Mouse (Mus musculus): ENCODE data around the gene Siva1.
A peak's percentile ranks its signal among the peaks of the same experiment; 100 is the strongest.

Gene Siva1

DNA sequence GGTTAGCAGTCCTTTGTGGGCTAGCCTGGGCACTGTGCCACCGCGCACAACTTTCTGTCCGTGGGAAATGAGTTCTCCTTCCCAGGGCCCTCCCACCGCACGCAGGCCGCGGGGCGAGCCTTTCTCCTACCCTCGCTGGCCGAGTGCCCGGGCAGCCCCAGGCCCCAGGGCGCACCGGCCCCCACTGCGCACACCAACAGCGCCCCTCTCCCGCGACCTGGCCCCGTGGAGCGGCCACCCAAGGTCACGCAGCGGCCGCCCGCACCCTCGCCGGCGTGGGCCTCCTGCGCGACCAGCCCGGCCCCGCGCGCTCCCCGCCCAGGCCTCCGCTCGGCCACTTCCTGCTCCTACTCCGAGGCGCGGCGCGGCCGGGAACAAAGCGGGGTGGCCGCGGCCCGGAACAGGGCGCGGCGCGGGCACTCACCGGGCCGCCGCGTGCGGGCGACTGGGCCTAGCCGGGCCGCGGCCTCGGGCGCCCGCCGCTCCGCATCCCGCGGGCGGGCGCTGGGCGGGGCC lies 29.2 kb downstream of the Siva1 start:
- peak overlapping the region; percentile 83 for H3K4me3 ChIP-seq (replicated peaks; ENCODE audit: low read length)
- H3K4me1 ChIP-seq (replicated peaks; ENCODE audit: low read depth, low read length): peaks cover 65% of the 10 kb centered on the region
- no peak for TF ChIP-seq POU5F1 (IDR thresholded peaks at IDR 0.05; ENCODE audit: borderline replicate concordance, low read length)
- no peak for TF ChIP-seq NANOG (IDR thresholded peaks at IDR 0.05; ENCODE audit: borderline replicate concordance, low read length)
- TF ChIP-seq CTCF (conservative IDR thresholded peaks at IDR 0.05; ENCODE audit: low read length): no peak
- peaks cover 40% of the 10 kb centered on the region for H3K27me3 ChIP-seq (ENCODE audit: insufficient read depth, low read length)
- H3K36me3 ChIP-seq (ENCODE audit: insufficient read depth, low read length): peaks cover 27% of the 10 kb centered on the region
- H3K9me3 ChIP-seq (ENCODE audit: low read length): 0 out of 2 replicates have a peak, but pooled peaks cover under 1% of the 10 kb centered on the region

DNA sequence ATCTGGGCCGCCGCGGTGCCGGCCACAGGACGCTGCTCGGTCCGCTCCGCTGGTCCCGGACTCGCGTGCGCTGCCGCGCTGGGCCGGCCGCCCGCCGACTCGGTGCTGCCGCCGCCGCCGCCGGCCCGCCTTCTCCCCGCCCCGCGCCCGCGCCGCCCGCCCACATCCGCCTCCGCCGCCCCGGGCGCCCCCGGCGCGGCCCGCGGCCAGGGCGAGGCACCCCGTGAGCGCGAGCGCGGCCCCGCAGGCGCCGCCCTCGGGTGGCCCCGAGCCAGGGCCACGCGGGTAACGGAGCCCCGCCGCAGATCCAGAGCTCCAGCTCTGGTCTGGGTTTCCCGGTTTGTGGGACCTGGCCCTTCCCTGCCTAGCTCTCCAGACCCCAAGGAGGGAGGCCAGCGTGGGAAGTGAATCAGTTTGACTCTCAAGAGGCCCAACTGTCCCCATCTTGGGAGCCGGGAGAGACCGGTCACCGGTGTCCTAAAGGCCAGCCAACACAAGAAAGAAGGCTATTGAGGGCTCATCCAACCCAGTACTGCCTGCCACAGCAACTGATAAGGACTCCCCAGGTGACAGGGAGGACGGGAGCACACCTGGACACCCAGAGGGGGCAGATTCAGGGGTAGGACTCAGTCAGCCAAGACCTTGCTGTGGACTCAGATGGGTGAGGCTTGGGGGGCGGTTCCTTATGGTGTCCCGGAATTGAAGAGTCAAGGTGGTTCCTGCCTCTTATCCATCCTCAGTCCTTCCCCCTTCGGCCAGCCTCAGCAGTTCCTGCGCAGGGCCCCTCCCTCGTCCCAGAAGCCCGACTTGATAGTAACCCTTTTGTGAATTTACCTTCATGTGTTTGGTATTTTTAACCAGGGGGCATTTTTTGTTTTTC lies 29.9 kb downstream of the Siva1 start, which contains the start of gene Akt1:
Akt1 (minus strand) TSS at position 753 of the 880 bp plus-strand sequence.
- Histone ChIP-seq H3K4me1 (replicated peaks; ENCODE audit: low read depth, low read length) (peaks cover 65% of the 10 kb centered on the region), H3K9me3 (ENCODE audit: low read length) (no peaks in the 10 kb centered on the region), H3K4me3 (replicated peaks; ENCODE audit: low read length) (peak within 1 kb of the TSS; percentile 83), H3K27me3 (ENCODE audit: insufficient read depth, low read length) (peaks cover 44% of the 10 kb centered on the region), H3K36me3 (ENCODE audit: insufficient read depth, low read length) (peaks cover 19% of the 10 kb centered on the region)
- TF ChIP-seq POU5F1 (IDR thresholded peaks at IDR 0.05; ENCODE audit: borderline replicate concordance, low read length): no peak
- no peak for TF ChIP-seq CTCF (conservative IDR thresholded peaks at IDR 0.05; ENCODE audit: low read length)
- TF ChIP-seq NANOG (IDR thresholded peaks at IDR 0.05; ENCODE audit: borderline replicate concordance, low read length): no peak

DNA sequence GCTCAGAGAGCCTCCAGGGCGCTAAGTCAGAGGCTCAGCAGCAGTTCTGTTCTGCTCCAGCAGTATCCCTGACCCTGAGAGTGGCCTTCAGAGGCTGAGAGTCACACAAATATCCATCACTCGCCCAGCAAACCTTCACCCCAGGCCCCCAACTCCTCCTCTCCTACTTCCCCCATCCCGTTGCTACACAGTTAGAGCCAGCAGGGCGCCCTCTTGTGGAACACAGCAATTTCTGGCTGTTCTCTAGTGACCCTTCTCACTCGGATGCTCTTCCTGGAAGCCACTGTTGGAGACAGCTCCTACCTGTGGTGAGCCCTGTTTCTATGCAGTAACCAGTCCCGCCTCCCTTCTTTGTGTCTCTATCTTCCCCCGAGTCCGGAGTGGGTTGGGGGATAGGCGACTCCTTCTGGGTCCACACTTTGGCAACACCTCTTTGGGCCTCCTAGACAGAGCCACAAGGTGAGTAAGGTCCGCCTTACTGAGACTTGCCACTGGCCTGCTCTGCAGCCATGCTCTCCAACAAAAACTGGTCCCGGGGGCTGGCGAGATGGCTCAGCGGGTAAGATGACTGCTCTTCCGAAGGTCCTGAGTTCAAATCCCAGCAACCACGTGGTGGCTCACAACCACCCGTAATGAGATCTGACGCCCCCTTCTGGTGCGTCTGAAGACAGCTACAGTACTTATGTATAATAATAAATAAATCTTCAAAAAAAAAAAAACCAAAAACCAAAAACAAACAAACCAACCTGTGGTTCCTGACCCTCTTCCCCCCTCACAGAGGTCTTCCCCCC lies 31.0 kb downstream of the Siva1 start:
- Histone ChIP-seq H3K36me3 (ENCODE audit: insufficient read depth, low read length) (peaks cover 9% of the 10 kb centered on the region), H3K4me3 (replicated peaks; ENCODE audit: low read length) (peak overlapping the region; percentile 83), H3K4me1 (replicated peaks; ENCODE audit: low read depth, low read length) (peaks cover 72% of the 10 kb centered on the region), H3K9me3 (ENCODE audit: low read length) (no peaks in the 10 kb centered on the region), H3K27me3 (ENCODE audit: insufficient read depth, low read length) (peaks cover 55% of the 10 kb centered on the region)
- no peak for TF ChIP-seq NANOG (IDR thresholded peaks at IDR 0.05; ENCODE audit: borderline replicate concordance, low read length)
- TF ChIP-seq CTCF (conservative IDR thresholded peaks at IDR 0.05; ENCODE audit: low read length): peak; percentile 70

DNA sequence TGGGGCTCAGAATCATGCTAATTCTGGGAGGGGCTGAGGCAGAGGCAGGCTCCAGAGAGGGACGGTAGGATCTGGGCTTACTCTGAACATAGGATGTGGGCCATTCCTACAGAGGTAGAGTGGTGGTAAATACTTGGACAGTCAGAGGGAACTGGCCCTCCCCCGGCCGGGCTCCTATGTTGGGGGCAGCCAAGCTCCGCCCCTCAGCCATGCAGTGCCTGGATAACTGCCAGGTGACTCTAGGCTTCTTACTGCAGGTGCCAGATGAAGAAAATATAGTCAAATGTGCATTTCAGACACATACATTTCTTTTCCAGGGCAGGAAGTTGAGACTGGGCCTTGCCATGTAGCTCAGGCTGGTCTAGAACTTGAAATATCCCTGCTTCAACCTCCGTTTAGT lies 32.6 kb downstream of the Siva1 start:
- no peak for TF ChIP-seq POU5F1 (IDR thresholded peaks at IDR 0.05; ENCODE audit: borderline replicate concordance, low read length)
- Histone ChIP-seq H3K36me3 (ENCODE audit: insufficient read depth, low read length) (no peaks in the 10 kb centered on the region), H3K4me3 (replicated peaks; ENCODE audit: low read length) (0 out of 2 replicates have a peak overlapping the region, but pooled peaks have one; percentile 4), H3K27me3 (ENCODE audit: insufficient read depth, low read length) (peaks cover 70% of the 10 kb centered on the region), H3K4me1 (replicated peaks; ENCODE audit: low read depth, low read length) (peaks cover 61% of the 10 kb centered on the region), H3K9me3 (ENCODE audit: low read length) (no peaks in the 10 kb centered on the region)

DNA sequence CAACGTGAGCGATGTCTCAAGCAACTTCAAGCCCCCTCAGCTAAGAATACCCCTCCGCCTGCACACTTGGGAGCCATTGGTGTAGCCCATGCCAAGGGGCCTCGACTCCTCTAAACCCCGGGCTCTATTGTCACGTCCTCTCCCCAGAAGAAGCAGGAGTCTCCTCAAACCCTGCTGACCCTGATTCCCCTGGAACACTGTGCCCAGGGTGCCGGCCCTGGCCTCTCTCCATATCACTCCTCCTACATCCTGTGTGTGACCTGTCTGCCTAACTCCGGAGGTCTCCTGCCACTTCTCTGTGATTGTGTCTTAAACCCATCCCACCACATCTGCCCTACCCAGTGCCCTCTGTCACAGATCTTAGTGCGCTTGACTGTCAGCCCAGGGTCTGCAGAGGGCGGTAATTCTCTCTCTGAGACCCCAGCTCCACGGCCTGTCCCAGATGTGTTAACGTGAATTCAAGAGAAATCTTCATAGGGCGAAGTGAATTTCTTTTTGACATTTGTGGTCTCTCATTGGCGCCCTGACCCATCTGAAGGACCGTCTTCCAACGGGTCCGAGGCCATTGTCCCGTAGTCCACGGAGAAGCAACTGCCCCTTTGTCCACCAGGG lies 33.6 kb downstream of the Siva1 start:
- H3K36me3 ChIP-seq (ENCODE audit: insufficient read depth, low read length): no peaks in the 10 kb centered on the region
- peak overlapping the region; percentile 84 for H3K4me3 ChIP-seq (replicated peaks; ENCODE audit: low read length)
- peaks cover 54% of the 10 kb centered on the region for H3K4me1 ChIP-seq (replicated peaks; ENCODE audit: low read depth, low read length)
- H3K27me3 ChIP-seq (ENCODE audit: insufficient read depth, low read length): peaks cover 80% of the 10 kb centered on the region
- TF ChIP-seq CTCF (conservative IDR thresholded peaks at IDR 0.05; ENCODE audit: low read length): no peak
- TF ChIP-seq POU5F1 (IDR thresholded peaks at IDR 0.05; ENCODE audit: borderline replicate concordance, low read length): no peak
- no peak for TF ChIP-seq NANOG (IDR thresholded peaks at IDR 0.05; ENCODE audit: borderline replicate concordance, low read length)
- H3K9me3 ChIP-seq (ENCODE audit: low read length): no peaks in the 10 kb centered on the region

DNA sequence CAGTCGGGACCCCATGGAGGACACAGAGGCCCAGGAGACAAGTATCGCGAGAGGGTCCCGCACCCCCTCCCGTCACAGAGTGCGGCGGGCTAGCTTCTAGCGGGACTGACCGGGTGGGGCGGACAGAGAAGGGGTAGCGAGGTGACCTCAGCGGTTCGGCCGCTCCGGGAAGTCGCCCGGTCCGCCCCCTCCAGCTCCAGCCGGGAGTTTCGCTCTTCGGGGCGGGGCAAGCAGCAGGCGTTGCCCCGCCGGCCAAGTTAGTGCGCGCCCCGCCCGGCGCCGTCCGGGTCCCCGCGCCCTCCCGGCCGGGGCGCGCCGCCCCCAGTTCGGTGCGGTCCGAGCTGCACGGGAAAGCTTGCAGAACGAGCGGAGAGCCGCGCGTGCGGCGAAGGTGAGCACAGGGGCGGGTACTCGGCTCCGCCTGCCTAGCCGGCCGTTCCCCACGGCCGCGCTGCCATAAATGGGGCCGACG lies 34.1 kb downstream of the Siva1 start, which contains the start of gene Zbtb42:
Zbtb42 (plus strand) TSS at position 274 of the 472 bp plus-strand sequence.
- peaks cover 84% of the 10 kb centered on the region for H3K27me3 ChIP-seq (ENCODE audit: insufficient read depth, low read length)
- TF ChIP-seq CTCF (conservative IDR thresholded peaks at IDR 0.05; ENCODE audit: low read length) (no peak), NANOG (IDR thresholded peaks at IDR 0.05; ENCODE audit: borderline replicate concordance, low read length) (no peak), POU5F1 (IDR thresholded peaks at IDR 0.05; ENCODE audit: borderline replicate concordance, low read length) (no peak)
- H3K9me3 ChIP-seq (ENCODE audit: low read length): no peaks in the 10 kb centered on the region
- peak within 1 kb of the TSS; percentile 84 for H3K4me3 ChIP-seq (replicated peaks; ENCODE audit: low read length)
- H3K36me3 ChIP-seq (ENCODE audit: insufficient read depth, low read length): no peaks in the 10 kb centered on the region
- peaks cover 55% of the 10 kb centered on the region for H3K4me1 ChIP-seq (replicated peaks; ENCODE audit: low read depth, low read length)

DNA sequence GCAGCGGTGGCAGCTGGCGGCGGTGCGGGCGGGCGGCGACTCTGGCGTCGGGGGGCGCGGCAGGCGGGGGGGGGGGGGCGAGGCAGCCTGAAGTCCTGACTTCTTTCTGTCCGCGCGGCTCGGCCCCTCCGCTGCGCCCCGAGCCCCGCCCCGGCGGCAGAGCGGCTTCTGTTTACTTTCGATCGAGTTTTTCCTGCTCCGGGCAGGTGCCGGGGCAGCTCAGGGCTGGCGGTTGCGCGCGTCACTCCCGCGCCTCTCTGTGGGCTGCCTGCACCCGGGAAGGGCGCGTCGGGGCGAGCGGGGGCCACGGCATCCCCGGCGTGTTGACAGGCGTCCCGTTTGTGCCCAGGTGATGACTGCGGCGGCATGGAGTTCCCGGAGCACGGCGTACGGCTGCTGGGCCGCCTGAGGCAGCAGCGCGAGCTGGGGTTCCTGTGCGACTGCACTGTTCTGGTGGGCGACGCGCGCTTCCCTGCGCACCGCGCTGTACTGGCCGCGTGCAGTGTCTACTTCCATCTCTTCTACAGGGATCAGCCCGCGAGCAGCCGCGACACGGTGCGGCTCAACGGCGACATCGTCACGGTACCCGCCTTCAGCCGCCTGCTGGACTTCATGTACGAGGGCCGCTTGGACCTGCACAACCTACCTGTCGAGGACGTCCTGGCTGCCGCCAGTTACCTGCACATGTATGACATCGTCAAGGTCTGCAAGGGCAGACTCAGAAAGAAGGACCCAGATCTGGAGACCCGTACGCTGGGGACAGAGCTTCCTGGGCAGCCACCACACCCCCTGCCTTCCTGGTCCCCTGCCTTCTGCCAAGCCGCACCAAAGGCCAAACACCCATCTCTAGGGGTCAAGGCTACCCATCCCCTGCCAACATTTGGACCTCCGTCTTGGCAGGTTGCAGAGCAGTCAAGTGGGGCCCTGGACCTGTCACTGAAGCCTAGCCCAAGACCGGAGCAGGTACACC lies 34.8 kb downstream of the Siva1 start:
- Histone ChIP-seq H3K9me3 (ENCODE audit: low read length) (no peaks in the 10 kb centered on the region), H3K4me3 (replicated peaks; ENCODE audit: low read length) (peak overlapping the region; percentile 84), H3K4me1 (replicated peaks; ENCODE audit: low read depth, low read length) (peaks cover 59% of the 10 kb centered on the region), H3K36me3 (ENCODE audit: insufficient read depth, low read length) (no peaks in the 10 kb centered on the region), H3K27me3 (ENCODE audit: insufficient read depth, low read length) (peaks cover 89% of the 10 kb centered on the region)
- TF ChIP-seq CTCF (conservative IDR thresholded peaks at IDR 0.05; ENCODE audit: low read length): no peak
- no peak for TF ChIP-seq NANOG (IDR thresholded peaks at IDR 0.05; ENCODE audit: borderline replicate concordance, low read length)
- TF ChIP-seq POU5F1 (IDR thresholded peaks at IDR 0.05; ENCODE audit: borderline replicate concordance, low read length): no peak

Data from E14TG2a.4 (cell line).